Mouse (Mus musculus): ENCODE measurements around the gene Gm42742. TPM values are rescaled to one million over a fixed set of nuclear protein-coding genes. Genes with fewer than 3 reads are reported as not detected.
A peak's percentile ranks its signal among the peaks of the same experiment; 100 is the strongest.

Gm42742 gene
- 4.1 and 8.9 TPM in 2 replicates for polyA plus RNA-seq (2016; fragmentation: Nextera tagmentation; extraction: Ambion mirVana)

DNA sequence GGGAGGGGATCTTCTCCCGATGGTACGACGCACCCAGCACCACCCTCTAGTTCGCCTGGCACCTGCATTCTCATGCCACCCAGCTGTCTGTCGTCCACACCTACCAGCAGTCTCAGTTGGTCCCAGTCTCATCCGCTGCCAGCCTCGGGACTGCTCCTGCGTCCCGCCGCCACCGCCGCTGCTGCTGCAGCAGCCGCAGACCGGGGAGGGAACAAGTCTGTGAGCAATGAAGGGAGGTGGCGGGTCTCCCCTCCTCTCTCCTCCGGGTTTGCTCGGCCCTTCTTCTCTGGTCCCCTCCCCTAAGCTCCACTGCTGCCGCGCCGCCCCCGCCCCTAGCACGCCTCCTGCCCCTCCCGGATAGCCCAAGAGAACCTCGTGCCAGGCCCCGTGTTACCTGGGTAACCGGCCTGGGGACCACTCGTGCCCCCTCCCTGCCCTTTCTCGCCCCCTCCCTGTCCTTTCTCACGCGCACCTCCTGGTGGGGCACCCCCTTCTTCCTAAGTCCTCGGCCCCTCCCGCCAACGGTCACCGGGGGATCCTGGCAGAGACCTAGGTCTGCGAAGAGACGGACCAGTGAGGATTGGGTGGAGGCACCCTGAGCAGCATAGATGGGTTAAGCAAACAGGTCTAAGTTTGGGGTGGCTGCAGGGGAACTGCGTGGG, at the start of gene Gm42742, which contains the start of gene Prrt2:
Gene Gm42742, minus strand, starts transcription at position 197 of the 662 bp plus-strand sequence.
Gene Prrt2, minus strand, starts transcription at position 311 of the 662 bp plus-strand sequence.
- WGBS (ENCODE audit: insufficient replicate concordance), result 3% methylated on average over 31 of the region's 37 CpGs
- peaks cover 37% of the 10 kb centered on the region for H3K36me3 ChIP-seq
- no peaks in the 10 kb centered on the region for H3K27me3 ChIP-seq (replicated peaks)
- peak within 1 kb of the TSS; percentile 100 for H3K9ac ChIP-seq
- H3K27ac ChIP-seq, result peak within 1 kb of the TSS; percentile 98; the same call in 1 of the 2 replicates
- ATAC-seq, result no peak
- peak within 1 kb of the TSS; percentile 98 for H3K4me2 ChIP-seq
- peaks cover 80% of the 10 kb centered on the region for H3K4me1 ChIP-seq
- no peaks in the 10 kb centered on the region for H3K9me3 ChIP-seq (replicated peaks)
- peak within 1 kb of the TSS; percentile 34 for H3K4me3 ChIP-seq

- 61% methylated on average over 4 of the region's 4 CpGs for WGBS (ENCODE audit: insufficient replicate concordance)
- ATAC-seq, result no peak
- Histone ChIP-seq H3K27me3 (replicated peaks) (peaks cover under 1% of the 10 kb centered on the region; the same call in 1 of the 2 replicates), H3K9ac (no peak overlapping the region), H3K4me1 (no peaks in the 10 kb centered on the region), H3K27ac (no peak overlapping the region), H3K36me3 (no peaks in the 10 kb centered on the region), H3K4me3 (no peak overlapping the region), H3K4me2 (no peak overlapping the region), H3K9me3 (replicated peaks) (no peaks in the 10 kb centered on the region)
Measured at GRCm38 (mm10) chr7:127066317-127066716, 45.4 kb upstream of the Gm42742 start.

DNA sequence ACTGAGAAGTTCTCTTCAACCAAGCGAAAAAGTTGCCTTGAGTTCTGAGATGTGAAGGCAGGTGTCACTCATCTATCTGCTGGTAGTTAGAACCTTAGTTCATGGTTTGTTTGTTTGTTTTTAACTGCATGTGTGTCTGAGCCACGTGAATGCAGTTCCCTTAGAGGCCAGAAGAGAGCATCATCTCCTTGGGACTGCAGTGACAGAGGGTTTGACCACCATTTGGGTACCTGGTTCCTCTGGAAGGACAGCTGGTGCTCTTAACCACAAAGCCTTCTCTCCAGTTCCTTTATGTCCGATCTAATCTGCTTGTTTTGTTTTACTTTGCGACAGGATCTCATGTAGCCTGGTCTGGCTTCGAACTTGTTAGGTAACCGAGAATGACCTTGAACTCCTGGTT, 44.6 kb upstream of the Gm42742 start:
- no peak for ATAC-seq
- H3K4me1 ChIP-seq, result no peaks in the 10 kb centered on the region
- H3K4me3 ChIP-seq, result no peak overlapping the region
- no peak overlapping the region for H3K4me2 ChIP-seq
- no peaks in the 10 kb centered on the region for H3K9me3 ChIP-seq (replicated peaks)
- WGBS (ENCODE audit: insufficient replicate concordance), result 67% methylated on average over 6 of the region's 6 CpGs
- H3K27me3 ChIP-seq (replicated peaks), result peaks cover 7% of the 10 kb centered on the region; the same call in 1 of the 2 replicates
- no peak overlapping the region for H3K27ac ChIP-seq
- no peaks in the 10 kb centered on the region for H3K36me3 ChIP-seq
- no peak overlapping the region for H3K9ac ChIP-seq

GRCm38 (mm10) chr7:127055026-127055585, 34.2 kb upstream of the Gm42742 start:
- Histone ChIP-seq H3K4me2 (no peak overlapping the region), H3K27me3 (replicated peaks) (peaks cover 70% of the 10 kb centered on the region), H3K9ac (no peak overlapping the region), H3K9me3 (replicated peaks) (no peaks in the 10 kb centered on the region), H3K4me1 (no peaks in the 10 kb centered on the region), H3K4me3 (no peak overlapping the region), H3K27ac (no peak overlapping the region), H3K36me3 (no peaks in the 10 kb centered on the region)
- ATAC-seq, result no peak
- WGBS (ENCODE audit: insufficient replicate concordance), result 44% methylated on average over 5 of the region's 5 CpGs

DNA sequence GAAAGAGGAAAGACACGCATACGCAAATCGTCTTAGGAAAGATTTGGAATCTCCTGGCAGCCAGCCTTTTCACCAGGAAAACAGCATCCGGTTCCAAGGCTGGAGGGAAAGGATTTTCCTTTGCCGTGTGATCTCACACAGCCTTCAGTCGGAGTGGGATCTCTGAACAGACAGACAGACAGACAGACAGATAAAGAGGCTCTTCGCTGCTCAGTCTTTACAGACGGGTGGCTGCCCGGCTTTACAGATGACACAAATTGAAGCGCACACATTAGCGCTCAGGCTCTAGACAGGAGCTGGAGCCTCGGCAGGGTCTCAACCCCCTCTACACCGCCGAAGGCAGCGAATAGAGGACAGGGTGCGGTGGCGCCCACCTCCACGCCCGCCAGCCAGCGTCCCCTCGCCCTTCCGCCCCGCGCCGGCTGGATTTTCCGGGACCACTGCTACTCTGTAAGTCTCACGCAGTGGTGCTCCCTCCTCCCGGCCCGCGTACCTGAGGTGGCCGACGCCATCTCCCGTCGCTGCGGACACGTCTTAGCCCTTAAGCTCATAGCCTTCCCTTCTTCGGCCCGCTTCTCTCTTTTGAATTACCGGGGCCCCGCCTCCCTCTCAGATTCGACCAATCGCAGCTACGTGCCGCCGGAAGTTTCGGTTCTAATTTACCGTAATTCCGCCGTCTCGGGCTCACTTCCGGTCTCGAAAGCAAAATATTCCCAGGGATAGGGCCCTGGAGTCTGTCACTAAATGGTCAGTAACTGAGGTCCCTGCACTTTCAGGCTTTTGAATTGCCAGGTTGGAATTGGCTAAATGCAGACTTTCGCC, 21.2 kb upstream of the Gm42742 start, which contains the start of gene Kif22:
Gene Kif22, minus strand, starts transcription at position 621 of the 822 bp plus-strand sequence.
- peak within 1 kb of the TSS; percentile 83 for H3K27ac ChIP-seq
- H3K36me3 ChIP-seq, result peaks cover 37% of the 10 kb centered on the region
- peaks cover 42% of the 10 kb centered on the region for H3K4me1 ChIP-seq
- peak within 1 kb of the TSS; percentile 96 for H3K9ac ChIP-seq
- H3K4me2 ChIP-seq, result peak within 1 kb of the TSS; percentile 76
- H3K27me3 ChIP-seq (replicated peaks), result no peaks in the 10 kb centered on the region
- ATAC-seq, result peak; percentile 88
- peak within 1 kb of the TSS; percentile 91 for H3K4me3 ChIP-seq
- H3K9me3 ChIP-seq (replicated peaks), result no peaks in the 10 kb centered on the region
- 2% methylated on average over 53 of the region's 53 CpGs for WGBS (ENCODE audit: insufficient replicate concordance)

GRCm38 (mm10) chr7:127031244-127031643, 10.3 kb upstream of the Gm42742 start:
- Histone ChIP-seq H3K9ac (no peak overlapping the region; the same call in 1 of the 2 replicates), H3K36me3 (peaks cover 87% of the 10 kb centered on the region), H3K27ac (peak overlapping the region; percentile 98), H3K4me3 (no peak overlapping the region), H3K4me2 (no peak overlapping the region), H3K27me3 (replicated peaks) (no peaks in the 10 kb centered on the region), H3K9me3 (replicated peaks) (no peaks in the 10 kb centered on the region), H3K4me1 (peaks cover 41% of the 10 kb centered on the region)
- ATAC-seq, result no peak
- 40% methylated on average over 1 of the region's 1 CpGs for WGBS (ENCODE audit: insufficient replicate concordance)

DNA sequence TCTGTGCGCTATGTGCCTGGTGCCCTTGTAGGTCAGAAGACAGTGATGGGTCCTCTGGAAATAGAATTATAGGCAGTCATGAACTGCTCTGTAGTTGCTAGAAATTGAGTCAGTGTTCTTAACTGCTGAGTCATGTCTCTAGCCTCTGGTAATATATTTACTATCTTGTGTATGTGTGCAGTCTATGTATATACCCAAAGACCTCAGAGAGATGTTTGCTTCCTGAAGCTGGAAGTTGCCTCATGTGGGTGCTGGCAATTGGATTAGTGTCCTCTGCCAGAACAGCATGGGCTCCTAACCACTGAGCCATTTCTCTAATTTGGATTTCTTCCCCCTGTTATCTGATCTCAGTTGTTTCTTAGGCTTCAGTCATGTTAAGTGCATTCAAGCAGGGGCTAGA, 9.3 kb upstream of the Gm42742 start:
- Histone ChIP-seq H3K4me1 (peaks cover 45% of the 10 kb centered on the region), H3K9me3 (replicated peaks) (no peaks in the 10 kb centered on the region), H3K9ac (peak overlapping the region; percentile 25; the same call in 1 of the 2 replicates), H3K27me3 (replicated peaks) (no peaks in the 10 kb centered on the region), H3K4me2 (no peak overlapping the region), H3K36me3 (peaks cover 81% of the 10 kb centered on the region), H3K4me3 (no peak overlapping the region), H3K27ac (peak overlapping the region; percentile 98)
- WGBS (ENCODE audit: insufficient replicate concordance), result 95% methylated on average over 1 of the region's 1 CpGs
- ATAC-seq, result no peak

DNA sequence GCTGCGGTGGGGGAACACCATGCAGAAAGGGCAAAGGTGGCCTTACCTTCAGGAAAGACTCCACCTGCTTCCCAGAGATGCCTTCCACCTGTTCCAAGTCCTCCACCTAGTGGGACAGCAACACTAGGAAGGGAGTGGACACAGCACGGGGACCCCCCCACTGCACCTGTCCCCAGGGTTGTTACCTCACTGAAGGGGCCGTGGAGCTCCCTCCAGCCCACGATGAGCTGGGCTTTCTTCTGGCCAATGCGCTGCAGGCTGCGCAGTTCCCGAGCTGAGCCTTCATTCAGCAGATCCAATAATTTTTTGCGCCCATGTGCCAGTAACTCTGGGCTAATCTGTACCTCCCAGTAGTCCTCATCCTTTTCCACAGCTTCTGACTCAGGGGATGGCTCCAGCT, 7.0 kb upstream of the Gm42742 start:
- Histone ChIP-seq H3K9ac (peak overlapping the region; percentile 71), H3K27me3 (replicated peaks) (no peaks in the 10 kb centered on the region), H3K9me3 (replicated peaks) (no peaks in the 10 kb centered on the region), H3K4me1 (peaks cover 68% of the 10 kb centered on the region), H3K4me2 (peak overlapping the region; percentile 98), H3K36me3 (peaks cover 81% of the 10 kb centered on the region), H3K4me3 (peak overlapping the region; percentile 90), H3K27ac (peak overlapping the region; percentile 98)
- ATAC-seq, result no peak
- WGBS (ENCODE audit: insufficient replicate concordance), result 63% methylated on average over 8 of the region's 8 CpGs

GRCm38 (mm10) chr7:127026984-127027726, 6.3 kb upstream of the Gm42742 start, which contains the start of gene Maz:
Gene Maz (minus strand): TSS chr7:127027037.
- WGBS (ENCODE audit: insufficient replicate concordance), result under 1% methylated on average over 59 of the region's 63 CpGs
- peaks cover 75% of the 10 kb centered on the region for H3K4me1 ChIP-seq

DNA sequence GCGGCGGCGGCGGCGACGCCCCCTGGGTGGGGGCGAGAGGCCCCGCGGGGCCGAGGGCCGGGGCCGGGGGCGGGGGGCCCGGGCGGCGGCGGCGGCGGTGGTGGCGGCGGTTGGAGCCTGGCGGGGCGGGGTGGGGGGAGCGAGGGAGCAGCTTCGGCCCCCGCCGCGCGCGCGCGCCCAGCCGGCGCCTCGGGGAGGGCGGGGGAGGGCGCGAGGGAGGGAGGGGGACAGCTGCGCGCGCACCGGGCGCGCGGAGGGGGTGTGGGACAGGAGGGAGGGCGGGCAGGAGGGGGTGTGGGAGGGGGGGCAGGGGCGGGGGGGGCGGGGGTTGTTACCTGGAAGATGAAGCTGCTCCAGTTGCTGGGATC, 5.7 kb upstream of the Gm42742 start:
- Histone ChIP-seq H3K9me3 (replicated peaks) (no peaks in the 10 kb centered on the region), H3K27me3 (replicated peaks) (no peaks in the 10 kb centered on the region), H3K4me2 (peak overlapping the region; percentile 98), H3K36me3 (peaks cover 79% of the 10 kb centered on the region), H3K4me1 (peaks cover 75% of the 10 kb centered on the region), H3K27ac (peak overlapping the region; percentile 98), H3K9ac (peak overlapping the region; percentile 100), H3K4me3 (peak overlapping the region; percentile 90)
- no peak; the same call in 1 of the 2 replicates for ATAC-seq
- 3% methylated on average over 12 of the region's 48 CpGs for WGBS (ENCODE audit: insufficient replicate concordance)

More at GRCm38 (mm10) chr7:127026984-127027726, 6.3 kb upstream of the Gm42742 start, which contains the start of gene Maz:
- peaks cover 81% of the 10 kb centered on the region for H3K36me3 ChIP-seq
- ATAC-seq, result peak; percentile 79
- H3K4me2 ChIP-seq, result peak within 1 kb of the TSS; percentile 98
- peak within 1 kb of the TSS; percentile 90 for H3K4me3 ChIP-seq
- no peaks in the 10 kb centered on the region for H3K9me3 ChIP-seq (replicated peaks)
- H3K27ac ChIP-seq, result peak within 1 kb of the TSS; percentile 98
- H3K9ac ChIP-seq, result peak within 1 kb of the TSS; percentile 100
- no peaks in the 10 kb centered on the region for H3K27me3 ChIP-seq (replicated peaks)

DNA sequence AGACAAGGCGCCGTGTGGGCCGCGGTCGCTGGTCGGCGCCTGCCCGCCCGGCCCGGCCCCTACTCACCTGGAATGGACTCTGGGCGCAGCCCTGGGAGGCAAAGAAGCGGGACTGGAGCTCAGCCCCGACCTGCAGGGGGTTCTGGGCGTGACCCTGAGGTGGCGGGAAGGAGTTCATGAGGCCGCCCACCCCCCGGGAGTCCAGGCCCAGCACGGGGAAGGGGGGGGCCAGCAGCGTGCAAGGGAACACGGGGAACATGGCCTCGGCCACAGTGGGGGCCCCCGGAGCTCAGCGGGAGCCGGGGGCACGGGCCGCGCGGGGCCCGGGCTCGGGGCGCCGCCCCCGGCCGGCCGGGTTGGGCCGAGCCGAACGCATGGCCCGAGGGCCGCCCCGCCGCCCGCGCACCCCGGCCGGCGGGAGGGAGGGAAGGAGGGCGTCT, 5.3 kb upstream of the Gm42742 start:
- H3K9ac ChIP-seq, result peak overlapping the region; percentile 100
- H3K9me3 ChIP-seq (replicated peaks), result no peaks in the 10 kb centered on the region
- H3K4me2 ChIP-seq, result peak overlapping the region; percentile 98
- 0% methylated on average over 15 of the region's 48 CpGs for WGBS (ENCODE audit: insufficient replicate concordance)
- no peaks in the 10 kb centered on the region for H3K27me3 ChIP-seq (replicated peaks)
- ATAC-seq, result peak; percentile 48
- peak overlapping the region; percentile 90 for H3K4me3 ChIP-seq
- peaks cover 75% of the 10 kb centered on the region for H3K4me1 ChIP-seq
- peaks cover 75% of the 10 kb centered on the region for H3K36me3 ChIP-seq
- peak overlapping the region; percentile 98 for H3K27ac ChIP-seq
